Mouse (Mus musculus) kidney, adult 9 months (tissue): ENCODE measurements at regions not wholly inside any gene's neighbourhood (a gene's known extent, or its start where the extent isn't known, plus 50 kb on each side); places are given as distances from the start of the nearest gene placed in this dataset.

ENCODE experiments used
- DNase-seq: peaks from one replicate; pipeline ENCODE4 v3.0.0; 2022

- no peak for DNase-seq
These were observed 79.1 kb upstream of the Neurl1b start for GRCm38 (mm10) chr17:26335551-26335950.

- DNase-seq: no peak
These were observed 78.6 kb upstream of the Neurl1b start for GRCm38 (mm10) chr17:26336011-26336410.

- no peak for DNase-seq
These were observed 77.5 kb upstream of the Neurl1b start for GRCm38 (mm10) chr17:26337106-26337505.

- DNase-seq: peak; percentile 78
These were observed 69.2 kb upstream of the Neurl1b start for GRCm38 (mm10) chr17:26345436-26345835.

GRCm38 (mm10) chr17:26348116-26348515 lies 66.5 kb upstream of the Neurl1b start:
- DNase-seq: no peak

- DNase-seq: peak; percentile 74
These were observed 64.9 kb upstream of the Neurl1b start for GRCm38 (mm10) chr17:26349741-26350140.

GRCm38 (mm10) chr17:26350216-26350615 lies 64.4 kb upstream of the Neurl1b start:
- DNase-seq: no peak

- no peak for DNase-seq
These were observed 62.6 kb upstream of the Neurl1b start for GRCm38 (mm10) chr17:26351991-26352390.

- DNase-seq: no peak
These were observed 61.9 kb upstream of the Neurl1b start for GRCm38 (mm10) chr17:26352712-26353111.

- no peak for DNase-seq
These were observed 60.2 kb upstream of the Neurl1b start for GRCm38 (mm10) chr17:26354431-26354830.

GRCm38 (mm10) chr17:26355301-26355700 lies 59.3 kb upstream of the Neurl1b start:
- no peak for DNase-seq

- DNase-seq: no peak
These were observed 57.7 kb upstream of the Neurl1b start for GRCm38 (mm10) chr17:26356906-26357305.

- peak; percentile 55 for DNase-seq
These were observed 56.8 kb upstream of the Neurl1b start for GRCm38 (mm10) chr17:26357784-26358183.

- no peak for DNase-seq
These were observed 53.9 kb upstream of the Neurl1b start for GRCm38 (mm10) chr17:26360711-26361110.

GRCm38 (mm10) chr17:26361420-26361819 lies 53.2 kb upstream of the Neurl1b start:
- no peak for DNase-seq

GRCm38 (mm10) chr17:26361992-26362391 lies 52.6 kb upstream of the Neurl1b start:
- DNase-seq: no peak

GRCm38 (mm10) chr17:26362586-26363361 lies 51.9 kb upstream of the Neurl1b start:
- DNase-seq: no peak

GRCm38 (mm10) chr17:26363853-26364532 lies 50.6 kb upstream of the Neurl1b start:
- DNase-seq: no peak
